Mouse (Mus musculus) liver, embryonic 14.5 days (tissue): ENCODE results near the gene Mpzl2. TPM values are rescaled to one million over a fixed set of nuclear protein-coding genes. Genes with fewer than 3 reads are reported as not detected.

Source experiments
- ATAC-seq: fragments of 200-750 bp; cut with Nextera tagmentation; 2 replicates; pipeline ENCODE4 v1.8.0; 2017; ENCODE audit warnings: moderate number of reproducible peaks, mild to moderate bottlenecking, moderate library complexity; ENCODE audit not compliant: insufficient read depth
- DNase-seq, 3 experiments: peaks; one replicate each; pipeline ENCODE4 v3.0.0-alpha.2; 2012 to 2013; ENCODE audit warnings: low read depth in 3 of 3, low spot score in 3 of 3
- H3K27ac ChIP-seq: fragments of 300-500 bp; sonication (generic); 2 replicates; pipeline ENCODE4 v1.5.1; 2014; ENCODE audit warnings: moderate library complexity, mild to moderate bottlenecking, control low read depth, inconsistent platforms
- H3K27me3 ChIP-seq: fragments of 300-500 bp; sonication (generic); 2 replicates; pipeline ENCODE4 v1.6.1; 2014; ENCODE audit warnings: mild to moderate bottlenecking, low read length, moderate library complexity; ENCODE audit not compliant: control insufficient read depth, insufficient read depth
- H3K36me3 ChIP-seq: fragments of 300-500 bp; sonication (generic); replicated peaks from 2 replicates; pipeline ENCODE4 v1.6.1; 2014; ENCODE audit warnings: low read depth; ENCODE audit not compliant: control insufficient read depth, insufficient read depth
- H3K4me1 ChIP-seq, 2 experiments: fragments of 200-500 bp in 1 of 2; fragments of 300-500 bp in 1 of 2; sonication (generic) in 1 of 2; replicated peaks; 2 replicates each; pipeline ENCODE4 v1.6.1; 2012 to 2014; ENCODE audit warnings: antibody characterized with exemption in 1 of 2, inconsistent platforms in 1 of 2, low read length in 1 of 2; ENCODE audit not compliant: control insufficient read depth in 2 of 2, insufficient read depth in 2 of 2
- H3K4me2 ChIP-seq: fragments of 300-500 bp; sonication (generic); 2 replicates; pipeline ENCODE4 v1.6.1; 2014; ENCODE audit warnings: low read depth, mild to moderate bottlenecking, control low read depth, moderate library complexity
- H3K4me3 ChIP-seq, 2 experiments: fragments of 200-500 bp in 1 of 2; fragments of 300-500 bp in 1 of 2; sonication (generic) in 1 of 2; 2 replicates each; pipeline ENCODE4 v1.5.1; 2012 to 2014; ENCODE audit warnings: low read depth in 2 of 2, low read length in 2 of 2, mild to moderate bottlenecking in 2 of 2, control low read depth in 1 of 2, inconsistent platforms in 1 of 2, moderate library complexity in 1 of 2; ENCODE audit not compliant: insufficient read depth in 1 of 2
- H3K9ac ChIP-seq: fragments of 300-500 bp; sonication (generic); replicated peaks from 2 replicates; pipeline ENCODE4 v1.6.1; 2014; ENCODE audit warnings: mild to moderate bottlenecking, control low read depth, moderate library complexity
- H3K9me3 ChIP-seq: fragments of 300-500 bp; sonication (generic); 2 replicates; pipeline ENCODE4 v1.6.1; 2016; ENCODE audit warnings: low read length, mixed read lengths; ENCODE audit not compliant: control insufficient read depth
- CTCF ChIP-seq: IDR thresholded peaks from 2 replicates; pipeline ENCODE4 v1.5.1; 2016; ENCODE audit warnings: antibody characterized with exemption, low read depth, control low read depth
- EP300 ChIP-seq: IDR thresholded peaks from 2 replicates; pipeline ENCODE4 v1.6.1; 2016; ENCODE audit warnings: antibody characterized with exemption, low read depth
- WGBS: fragments of 180-500 bp; shearing (Covaris S2); extraction: QIAGEN DNeasy Blood & Tissue Kit; methylation state at CpG from one replicate; pipeline ENCODE4 v1.1.7; 2014; ENCODE audit not compliant: insufficient replicate concordance; 5-methylcytosine and 5-hydroxymethylcytosine counted together
- polyA plus RNA-seq, 2 experiments: library from polyadenylated mRNA; depleted of rRNA in 1 of 2; stranded (reverse) in 1 of 2; unstranded in 1 of 2; fragments of >200 nt; fragmentation: Nextera tagmentation in 1 of 2; extraction: Ambion mirVana in 1 of 2; gene quantifications; 2 replicates each; pipeline versions ENCODE4 v1.2.1 to v1.2.3; 2012 to 2014

Mpzl2 gene
- polyA plus RNA-seq, 2 experiments, result 3.1 to 4.9 TPM

DNA sequence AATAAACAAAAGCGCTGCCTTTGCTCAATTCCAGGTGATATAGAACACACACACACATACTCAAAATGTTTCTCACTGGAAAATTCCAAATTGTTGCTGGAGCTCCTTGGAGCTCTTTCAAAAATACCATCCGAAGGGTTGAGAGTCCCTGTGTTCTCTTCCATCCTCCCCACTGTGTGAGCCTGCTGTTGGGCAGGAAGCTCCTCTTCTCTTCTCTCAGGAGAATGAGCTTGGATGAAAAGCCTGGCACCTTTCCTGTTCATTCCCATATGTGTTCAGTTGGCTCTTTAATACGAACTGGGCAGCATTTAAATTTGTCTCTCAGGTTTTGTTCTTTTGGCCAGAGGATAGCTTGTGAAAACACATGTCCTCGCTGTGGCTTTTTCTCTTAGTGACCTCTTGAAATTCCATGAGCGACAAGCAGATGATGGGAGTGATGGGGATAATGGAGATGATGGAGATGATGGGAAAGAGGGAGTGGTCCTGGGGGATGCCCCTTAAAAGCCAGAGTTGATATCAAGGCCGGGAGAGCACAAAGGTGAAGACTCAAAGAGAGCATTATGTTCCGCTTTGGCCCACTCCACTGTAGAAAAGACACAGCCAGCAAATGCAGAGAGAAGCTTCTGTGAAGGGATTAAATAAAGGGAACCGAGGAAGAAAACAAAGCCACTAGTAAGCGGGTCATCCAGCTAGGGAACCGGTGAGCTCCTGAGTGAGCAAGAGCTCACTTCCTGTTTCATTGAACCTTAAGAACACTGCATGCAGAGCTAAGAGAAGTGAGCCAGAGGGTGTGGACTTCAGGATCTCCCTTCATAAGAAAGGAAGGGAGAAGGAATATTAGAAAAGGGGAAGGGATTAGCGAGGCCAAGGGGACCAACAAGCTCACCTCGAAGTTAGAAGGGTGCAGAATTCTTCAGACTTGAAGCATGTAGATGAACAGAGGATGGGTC, 46.4 kb downstream of the Mpzl2 start:
- no peak overlapping the region for H3K27ac ChIP-seq
- H3K4me3 ChIP-seq, result no peak overlapping the region
- H3K9ac ChIP-seq, result no peak overlapping the region
- H3K4me2 ChIP-seq, result no peak overlapping the region
- 48% methylated on average over 12 of the region's 12 CpGs for whole genome bisulfite sequencing
- ATAC-seq (no peak), DNase-seq (no peak)
- no peaks in the 10 kb centered on the region for H3K9me3 ChIP-seq
- H3K36me3 ChIP-seq, result no peaks in the 10 kb centered on the region
- no peaks in the 10 kb centered on the region for H3K27me3 ChIP-seq
- TF ChIP-seq CTCF, result no peak
- TF ChIP-seq EP300, result no peak
- no peaks in the 10 kb centered on the region for H3K4me1 ChIP-seq

DNA sequence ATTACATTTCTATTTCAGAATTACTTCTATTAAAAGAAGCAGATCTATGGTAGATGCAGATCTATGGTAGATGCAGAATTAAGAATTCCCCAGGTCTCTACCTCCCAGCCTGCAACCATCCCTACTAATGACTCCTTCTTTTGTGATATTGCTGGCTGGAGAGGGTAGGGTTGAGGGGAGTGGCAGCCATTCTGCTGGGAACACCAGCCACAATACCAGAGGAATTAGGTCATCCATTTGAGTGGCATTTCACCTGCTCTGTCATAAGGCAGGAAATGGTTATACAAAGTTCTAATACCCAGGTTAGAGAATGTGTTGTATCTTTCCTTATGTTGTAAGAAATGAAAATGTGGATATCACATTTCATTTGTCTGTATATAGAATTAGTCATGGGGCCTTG, 48.4 kb downstream of the Mpzl2 start:
- DNase-seq (no peak), ATAC-seq (no peak)
- Histone ChIP-seq H3K4me3 (no peak overlapping the region), H3K27me3 (no peaks in the 10 kb centered on the region), H3K9me3 (no peaks in the 10 kb centered on the region), H3K9ac (no peak overlapping the region), H3K27ac (no peak overlapping the region), H3K4me2 (no peak overlapping the region), H3K4me1 (no peaks in the 10 kb centered on the region), H3K36me3 (no peaks in the 10 kb centered on the region)
- TF ChIP-seq EP300 (no peak), CTCF (no peak)

DNA sequence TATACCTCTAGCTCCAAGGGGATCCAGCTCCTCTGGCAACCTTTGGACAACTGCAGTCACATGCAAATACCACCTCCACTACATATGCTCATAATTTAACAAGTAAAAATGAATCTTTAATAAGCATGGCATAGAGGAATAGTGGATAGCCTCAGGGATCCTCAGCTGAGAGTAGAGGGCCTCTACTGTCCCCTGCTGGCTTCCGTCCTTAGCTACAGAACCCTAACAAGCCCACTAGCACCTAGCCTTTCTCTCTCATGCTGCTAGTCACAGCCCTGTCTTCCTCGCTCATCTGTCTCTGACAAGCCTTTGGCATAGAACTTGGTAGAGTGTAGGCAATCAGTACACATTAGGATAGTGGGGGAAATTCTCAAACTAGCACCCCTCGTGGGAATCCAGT, 51.2 kb downstream of the Mpzl2 start:
- DNase-seq (no peak), ATAC-seq (no peak)
- Histone ChIP-seq H3K4me2 (no peak overlapping the region), H3K36me3 (no peaks in the 10 kb centered on the region), H3K4me3 (no peak overlapping the region), H3K9ac (no peak overlapping the region), H3K27me3 (no peaks in the 10 kb centered on the region), H3K4me1 (no peaks in the 10 kb centered on the region), H3K27ac (no peak overlapping the region), H3K9me3 (no peaks in the 10 kb centered on the region)
- 46% methylated on average over 3 of the region's 3 CpGs for WGBS
- TF ChIP-seq EP300, result no peak
- TF ChIP-seq CTCF, result peak; percentile 36

DNA sequence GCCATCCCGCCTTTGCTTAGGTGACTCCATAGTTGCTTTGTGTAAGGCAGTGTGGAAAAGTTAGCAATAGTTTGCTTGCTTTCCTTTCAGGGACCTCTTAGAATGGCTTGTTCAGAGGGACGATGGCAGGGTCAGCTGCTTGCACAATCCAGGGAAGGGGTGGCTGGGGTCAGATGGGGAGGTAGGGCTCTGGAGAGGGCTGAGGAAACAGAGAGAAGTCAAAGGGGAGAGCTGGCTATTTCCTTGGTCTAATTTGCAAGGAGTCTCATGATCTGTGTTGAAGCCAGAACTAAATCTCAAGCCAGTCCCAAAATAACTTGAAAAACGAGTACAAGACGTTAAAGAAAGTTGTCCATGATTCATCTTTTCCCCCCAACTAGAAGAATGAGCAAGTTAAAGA, 53.0 kb downstream of the Mpzl2 start:
- ATAC-seq (no peak), DNase-seq (no peak)
- Histone ChIP-seq H3K9ac (no peak overlapping the region), H3K27ac (no peak overlapping the region), H3K4me2 (no peak overlapping the region), H3K9me3 (no peaks in the 10 kb centered on the region), H3K27me3 (no peaks in the 10 kb centered on the region), H3K36me3 (no peaks in the 10 kb centered on the region), H3K4me1 (no peaks in the 10 kb centered on the region), H3K4me3 (no peak overlapping the region)
- TF ChIP-seq CTCF (no peak), EP300 (no peak)
- WGBS, result 32% methylated on average over 4 of the region's 4 CpGs

DNA sequence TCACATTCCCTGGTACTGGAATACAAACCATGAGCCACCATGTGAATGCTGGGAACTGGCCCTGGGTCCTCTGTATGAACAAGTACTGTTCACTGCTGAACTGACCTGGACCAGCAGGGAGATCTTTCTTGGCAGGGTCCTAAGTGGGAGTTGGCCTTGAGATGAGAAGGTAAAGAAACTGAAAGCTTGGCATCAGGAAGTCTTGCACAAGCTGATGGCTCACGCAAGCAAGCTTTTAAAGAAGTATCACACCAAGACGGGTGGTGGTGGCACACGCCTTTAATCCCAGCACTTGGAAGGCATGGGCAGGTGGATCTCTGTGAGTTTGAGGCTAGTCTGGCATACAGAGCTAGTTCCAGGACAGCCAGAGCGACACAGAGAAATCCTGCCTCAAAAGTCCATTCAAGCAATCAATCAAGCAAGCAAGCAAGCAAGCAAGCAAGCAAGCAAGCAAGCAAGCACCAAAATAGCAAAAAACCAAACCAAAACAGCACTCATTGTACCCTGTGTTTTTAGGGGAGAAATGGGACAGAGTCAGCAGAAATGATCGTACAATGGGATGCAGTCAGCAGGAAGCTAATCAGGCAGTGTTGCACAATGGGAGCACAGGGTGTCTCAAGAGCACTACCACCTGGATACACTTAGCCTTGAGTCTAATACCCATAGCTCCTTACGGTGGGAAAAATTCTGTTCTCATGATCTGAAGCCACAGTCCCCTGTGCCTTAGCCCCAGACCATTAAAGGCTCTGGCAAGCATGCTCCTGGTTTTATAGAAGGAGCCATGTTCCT, 55.7 kb downstream of the Mpzl2 start:
- no peaks in the 10 kb centered on the region for H3K9me3 ChIP-seq
- no peak overlapping the region for H3K4me2 ChIP-seq
- DNase-seq (no peak), ATAC-seq (no peak)
- H3K4me1 ChIP-seq, result no peaks in the 10 kb centered on the region
- H3K27me3 ChIP-seq, result no peaks in the 10 kb centered on the region
- H3K36me3 ChIP-seq, result no peaks in the 10 kb centered on the region
- WGBS, result 53% methylated on average over 6 of the region's 6 CpGs
- no peak overlapping the region for H3K4me3 ChIP-seq
- H3K27ac ChIP-seq, result no peak overlapping the region
- H3K9ac ChIP-seq, result no peak overlapping the region
- TF ChIP-seq EP300, result no peak
- TF ChIP-seq CTCF, result no peak
